Mouse (Mus musculus): ENCODE measurements around the gene Sergef.

The Sergef gene

DNA sequence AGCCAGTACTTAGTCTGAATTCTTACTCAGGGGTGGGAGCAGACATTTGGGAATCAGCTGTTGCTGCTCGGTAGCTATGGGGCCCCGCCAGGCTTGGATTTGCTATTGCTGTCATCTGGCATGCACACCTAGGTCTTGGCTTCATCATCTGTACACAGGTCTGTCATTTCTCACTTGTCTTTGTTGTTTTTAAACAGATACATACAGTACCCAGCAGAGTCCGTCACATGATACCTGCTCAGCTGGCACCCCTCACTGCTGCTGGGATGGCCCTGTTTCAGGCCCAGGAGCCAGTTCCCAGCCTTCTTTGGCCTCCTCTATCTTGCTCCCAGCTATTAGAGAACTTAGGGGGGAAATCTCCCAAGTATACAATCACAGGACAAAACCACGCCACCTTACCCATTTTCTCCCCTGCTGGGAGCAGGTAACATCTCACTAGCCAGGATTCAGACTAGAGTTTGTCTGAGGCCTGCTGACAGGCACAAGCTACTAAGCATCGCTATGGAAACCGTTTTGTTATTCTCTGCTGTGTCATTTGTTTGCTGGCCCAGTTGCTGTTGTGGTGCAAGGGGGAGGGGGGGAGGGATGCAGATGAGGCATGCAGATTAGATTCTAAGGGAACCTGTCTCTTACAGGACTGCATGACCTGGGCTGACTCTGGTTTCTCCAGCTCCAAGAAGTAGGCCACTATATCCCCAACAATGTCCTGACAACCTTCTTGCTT lies 190.5 kb downstream of the Sergef start:
- DNase-seq (ENCODE audit: low spot score in 2 of 2), result no peak

DNA sequence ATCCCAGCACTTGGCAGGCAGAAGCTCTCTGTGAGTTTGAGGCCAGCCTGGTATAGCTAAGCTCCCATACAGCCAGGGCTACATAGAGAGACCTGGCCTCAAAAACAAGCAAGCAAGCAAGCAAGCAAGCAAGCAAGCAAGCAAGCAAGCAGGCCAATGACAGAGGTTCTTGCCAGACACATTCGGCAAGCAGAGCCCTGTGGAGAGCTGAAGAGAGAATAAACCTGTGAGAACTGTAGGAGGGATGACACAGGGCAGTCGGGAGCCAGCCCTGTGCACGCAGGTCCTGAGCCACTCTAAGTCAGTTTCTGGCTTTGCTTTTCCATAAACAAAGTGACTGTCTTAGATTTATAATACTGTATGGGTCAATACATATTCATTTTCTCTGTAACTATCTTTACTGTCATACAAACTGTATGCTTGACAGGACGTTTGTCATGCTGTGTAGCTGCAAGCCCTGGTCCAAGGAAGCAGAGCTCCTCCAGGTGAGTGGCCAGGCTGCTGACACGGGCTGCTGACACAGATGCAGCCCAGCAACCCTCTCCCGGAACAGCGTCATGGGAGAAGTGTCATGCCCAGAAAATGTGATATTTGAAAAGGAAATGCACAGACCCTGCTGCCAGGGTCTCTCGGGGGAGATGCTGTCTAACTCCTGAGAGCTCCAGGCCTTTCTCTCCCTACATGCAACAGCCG lies 192.0 kb downstream of the Sergef start:
- no peak for DNase-seq (ENCODE audit: low spot score in 2 of 2)

- DNase-seq (ENCODE audit: low spot score in 2 of 2), result no peak
Measured at GRCm38 (mm10) chr7:46445896-46446295, 193.7 kb downstream of the Sergef start.

- no peak for DNase-seq (ENCODE audit: low spot score in 2 of 2)
Measured at GRCm38 (mm10) chr7:46443163-46443562, 196.4 kb downstream of the Sergef start.

DNA sequence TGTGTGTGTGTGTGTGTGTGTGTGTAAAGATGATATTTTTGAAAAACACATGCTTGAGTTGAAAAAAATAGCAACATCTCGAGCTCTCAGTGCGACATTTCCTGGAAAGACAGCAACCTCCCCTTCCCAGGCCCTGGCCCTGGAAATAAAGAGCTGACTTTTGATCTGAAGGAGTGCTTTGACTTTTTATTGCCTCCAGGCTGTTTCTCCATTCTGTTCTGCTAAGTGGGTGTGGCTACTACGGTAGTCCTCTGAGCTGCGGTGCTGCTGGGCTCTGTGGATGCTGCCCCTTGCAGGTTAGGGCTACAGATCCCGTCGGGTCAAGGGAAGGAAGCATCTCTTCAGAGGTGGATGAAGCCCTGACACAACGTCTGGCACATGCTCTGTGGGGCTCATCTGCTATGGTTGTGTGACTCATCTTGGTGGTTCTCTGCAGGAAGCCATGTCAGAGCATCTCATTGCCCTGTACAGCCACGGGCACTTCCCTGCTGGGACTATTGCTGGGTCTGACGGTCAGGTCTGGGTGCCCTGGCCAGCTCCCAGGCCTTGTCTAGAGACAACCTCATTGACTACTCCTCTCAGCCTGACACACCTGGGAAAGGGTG lies 201.0 kb downstream of the Sergef start:
- DNase-seq (ENCODE audit: low spot score in 2 of 2), result peak in 1 of 2 experiments; percentile 28

DNA sequence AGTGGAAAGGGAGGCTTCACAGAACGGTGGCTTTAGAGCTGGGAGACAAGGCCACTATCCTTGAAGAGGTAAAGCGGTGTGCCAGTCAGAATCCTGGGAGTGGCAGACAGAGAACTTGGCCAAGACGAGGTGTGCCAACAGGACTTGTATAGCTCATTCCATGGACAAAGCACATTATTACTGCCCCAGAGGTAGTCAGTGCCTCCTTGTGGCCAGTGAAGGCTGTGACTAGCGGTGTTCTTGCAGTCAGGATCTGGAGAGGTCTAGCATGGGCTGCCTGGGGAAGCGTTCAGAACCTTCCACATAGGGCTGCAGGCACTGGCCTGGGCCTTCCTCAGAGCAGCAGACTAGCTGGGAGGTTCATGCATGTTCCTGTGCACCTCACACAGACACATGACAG lies 203.8 kb downstream of the Sergef start:
- DNase-seq (ENCODE audit: low spot score in 2 of 2), result no peak

GRCm38 (mm10) chr7:46433874-46434273 lies 205.7 kb downstream of the Sergef start:
- DNase-seq (ENCODE audit: low spot score in 2 of 2), result no peak

GRCm38 (mm10) chr7:46425012-46425411 lies 214.6 kb downstream of the Sergef start:
- no peak for DNase-seq (ENCODE audit: low spot score in 2 of 2)

- DNase-seq (ENCODE audit: low spot score in 2 of 2), result no peak
Measured at GRCm38 (mm10) chr7:46423951-46424350, 215.7 kb downstream of the Sergef start.

DNA sequence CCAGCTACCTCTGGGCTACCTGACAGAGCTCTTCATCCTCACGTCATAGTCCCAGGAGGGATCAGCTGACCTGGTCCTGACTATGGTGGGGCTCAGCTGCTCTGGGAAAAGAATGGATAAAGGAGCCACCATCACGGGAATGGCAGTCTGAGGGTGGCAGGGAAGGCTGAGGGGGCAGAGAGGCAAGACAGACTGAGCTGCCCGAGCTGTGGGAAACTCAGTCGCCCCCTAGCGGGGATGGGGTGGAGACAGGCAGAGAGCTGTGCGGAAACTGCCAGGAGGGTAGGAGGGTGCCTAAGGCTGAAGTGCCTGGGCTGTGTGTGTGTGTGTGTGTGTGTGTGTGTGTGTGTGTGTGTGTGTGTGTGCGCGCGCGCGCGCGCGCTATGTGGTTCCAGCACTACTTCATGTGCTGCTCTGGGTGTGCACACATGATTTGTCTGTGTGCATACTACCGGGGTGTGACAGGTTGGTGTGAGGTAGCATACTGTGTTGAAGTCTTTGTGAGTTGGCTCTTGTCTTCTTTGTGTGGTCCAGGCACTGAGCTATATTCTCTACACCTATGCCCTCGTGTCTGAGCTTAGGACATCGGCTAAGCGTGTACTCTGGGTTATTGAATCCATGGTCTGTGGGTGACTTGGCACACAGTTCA lies 216.7 kb downstream of the Sergef start:
- peak; percentile 75 to 81 for DNase-seq (ENCODE audit: low spot score in 2 of 2)

DNA sequence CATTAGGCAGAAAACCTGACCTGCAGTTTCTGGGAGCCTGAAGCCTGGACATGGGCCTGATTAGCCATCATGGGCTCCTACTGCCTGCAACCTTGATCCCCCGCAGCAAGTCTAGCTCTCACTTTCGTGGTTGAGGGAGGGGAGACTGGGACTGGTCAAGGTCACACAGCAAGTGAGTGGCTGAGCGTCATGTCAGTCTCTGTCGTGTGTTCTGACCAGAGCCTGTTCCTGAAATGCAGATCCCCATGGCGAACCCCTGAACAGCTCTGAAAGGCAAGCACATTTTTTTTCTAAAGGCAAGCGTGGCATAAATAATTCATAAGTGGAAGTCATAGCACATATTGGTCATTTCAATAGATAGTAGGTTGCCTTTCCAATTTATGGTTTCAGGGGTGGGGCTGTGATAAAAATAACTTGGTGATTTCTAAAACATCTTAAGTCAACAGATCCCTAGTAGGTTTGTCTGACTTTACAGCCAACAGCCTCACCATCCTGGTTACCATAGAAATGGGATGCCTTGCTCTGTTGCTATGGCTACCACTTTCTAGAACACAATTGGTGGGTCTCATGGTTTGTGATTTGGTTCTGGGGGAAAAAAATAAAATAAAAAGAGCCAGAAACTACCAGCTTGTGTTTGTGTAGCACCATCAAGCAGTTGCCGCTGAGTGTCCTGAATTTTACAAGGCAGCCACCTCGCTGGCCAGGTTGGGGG lies 217.4 kb downstream of the Sergef start:
- DNase-seq (ENCODE audit: low spot score in 2 of 2), result peak in 1 of 2 experiments; percentile 69

GRCm38 (mm10) chr7:46421535-46421934 lies 218.1 kb downstream of the Sergef start:
- peak; percentile 51 to 55 for DNase-seq (ENCODE audit: low spot score in 2 of 2)

DNA sequence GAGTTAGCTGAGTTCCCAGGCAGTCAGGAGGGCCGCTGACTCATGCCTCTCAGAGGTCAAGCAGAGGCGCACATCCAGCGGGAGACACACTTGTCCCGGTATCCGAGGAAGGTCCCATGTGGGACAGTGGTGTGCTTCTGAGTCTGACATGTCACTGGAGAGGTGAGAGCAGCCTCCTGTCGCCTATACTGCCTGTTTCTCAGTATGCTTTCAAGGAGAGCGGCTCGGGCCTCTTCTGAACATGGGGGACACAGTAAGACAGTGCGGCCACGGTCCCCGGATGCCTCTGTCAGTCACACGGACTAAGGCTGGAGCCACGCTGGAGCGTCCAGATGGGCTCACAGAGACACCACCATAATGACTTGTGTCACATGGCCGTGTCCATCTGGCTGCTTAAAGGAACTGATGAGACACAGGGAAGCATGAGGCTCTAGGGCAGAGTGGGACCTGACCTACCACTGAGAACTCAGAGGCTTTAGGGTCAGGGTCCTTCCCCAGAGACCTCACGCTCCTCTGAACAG lies 221.4 kb downstream of the Sergef start:
- no peak for DNase-seq (ENCODE audit: low spot score in 2 of 2)

DNA sequence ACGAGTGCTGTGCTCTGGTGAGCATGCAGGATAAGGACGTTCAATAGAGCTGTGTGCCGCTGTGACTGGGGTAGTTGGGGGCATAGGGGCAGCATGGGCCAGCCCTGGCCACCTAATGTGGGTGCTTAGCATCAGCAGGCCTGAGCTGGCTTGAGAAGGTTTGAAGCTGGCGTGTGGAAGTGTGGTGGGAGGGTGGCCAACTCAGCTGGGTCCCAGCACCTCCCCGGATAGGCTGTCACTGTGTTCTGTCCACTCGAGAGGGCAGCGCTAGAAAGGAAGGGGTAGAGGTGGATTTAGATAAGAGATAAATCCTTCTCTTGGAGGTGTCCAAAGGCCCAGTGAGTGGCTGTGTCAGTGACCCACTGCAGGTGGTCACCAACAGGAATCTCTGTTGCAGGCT lies 222.1 kb downstream of the Sergef start:
- DNase-seq (ENCODE audit: low spot score in 2 of 2), result no peak

GRCm38 (mm10) chr7:46415818-46416425 lies 223.7 kb downstream of the Sergef start:
- peak; percentile 57 for DNase-seq (ENCODE audit: low spot score in 2 of 2)

GRCm38 (mm10) chr7:46413959-46414725 lies 225.5 kb downstream of the Sergef start:
- no peak for DNase-seq (ENCODE audit: low spot score in 2 of 2)

DNA sequence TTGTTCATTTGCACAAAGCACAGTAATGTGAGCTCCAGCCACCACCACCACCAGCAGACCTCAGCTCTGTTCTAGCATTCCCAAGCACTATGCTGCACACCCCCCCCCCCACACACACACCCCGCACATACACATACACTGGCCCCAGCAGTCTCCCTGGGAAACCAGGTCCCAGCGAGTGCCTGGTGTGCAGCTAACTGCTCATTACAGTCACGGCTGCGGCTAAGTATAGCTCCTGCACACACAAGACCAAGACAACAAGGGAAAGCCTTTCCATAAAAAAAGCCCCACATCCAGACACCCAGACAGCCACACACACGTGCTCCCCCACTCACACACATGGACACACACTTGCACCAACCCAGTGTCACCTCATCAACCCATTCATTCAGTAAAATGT lies 226.8 kb downstream of the Sergef start:
- no peak for DNase-seq (ENCODE audit: low spot score in 2 of 2)

DNA sequence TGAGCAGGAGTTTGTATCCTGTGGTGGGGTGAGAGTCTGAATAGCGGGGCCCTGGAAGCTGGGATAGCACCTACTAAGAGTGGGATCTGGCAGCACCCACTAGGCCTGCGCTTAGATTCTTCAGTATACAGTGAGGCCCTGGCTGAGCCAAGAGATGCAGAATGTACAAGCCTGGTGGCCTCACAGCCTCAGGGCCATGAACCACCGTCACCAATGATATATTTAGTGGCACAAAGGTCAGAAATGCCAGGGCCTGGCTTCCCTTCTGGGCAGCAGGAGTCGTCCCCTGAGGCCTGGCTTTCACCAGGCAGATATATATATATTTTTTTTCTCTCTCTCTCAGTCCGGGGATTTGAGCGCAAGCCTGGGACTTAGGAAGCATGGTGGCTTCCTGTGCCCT lies 228.9 kb downstream of the Sergef start:
- no peak for DNase-seq (ENCODE audit: low spot score in 2 of 2)

GRCm38 (mm10) chr7:46409204-46409789 lies 230.3 kb downstream of the Sergef start:
- DNase-seq (ENCODE audit: low spot score in 2 of 2), result no peak

DNA sequence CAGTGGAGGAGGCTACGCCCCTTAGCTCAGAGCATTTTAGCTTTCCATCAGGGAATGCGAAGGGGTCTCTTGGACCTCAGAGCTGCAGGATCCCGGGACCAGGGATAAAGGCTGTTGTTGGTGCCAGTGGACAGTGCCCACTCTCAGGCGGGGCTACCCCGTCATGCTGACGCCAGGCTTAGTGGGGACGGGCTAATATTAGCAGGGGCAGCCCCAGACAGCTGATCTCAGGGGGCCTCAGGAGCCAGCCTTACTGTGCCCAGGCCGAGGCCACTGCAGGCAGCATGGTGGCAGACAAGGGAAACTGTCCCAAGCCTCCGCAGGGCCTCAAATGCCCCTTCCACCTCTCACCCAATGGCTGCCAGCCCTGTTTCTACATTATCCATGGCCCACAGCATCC lies 231.0 kb downstream of the Sergef start:
- no peak for DNase-seq (ENCODE audit: low spot score in 2 of 2)

Data from frontal cortex, postnatal 36 days (tissue).